Mouse (Mus musculus): ENCODE measurements around the gene Dnttip2.

The Dnttip2 gene

GRCm38 (mm10) chr3:122333902-122334301 is 59.7 kb downstream of the Dnttip2 start:
- no peak for DNase-seq

- no peak for DNase-seq
Observed at GRCm38 (mm10) chr3:122334375-122334774, 60.2 kb downstream of the Dnttip2 start.

Data from lung, postnatal 14 days (tissue).